Mouse (Mus musculus): Measurements from ENCODE around the gene 1110008P14Rik.

DNA sequence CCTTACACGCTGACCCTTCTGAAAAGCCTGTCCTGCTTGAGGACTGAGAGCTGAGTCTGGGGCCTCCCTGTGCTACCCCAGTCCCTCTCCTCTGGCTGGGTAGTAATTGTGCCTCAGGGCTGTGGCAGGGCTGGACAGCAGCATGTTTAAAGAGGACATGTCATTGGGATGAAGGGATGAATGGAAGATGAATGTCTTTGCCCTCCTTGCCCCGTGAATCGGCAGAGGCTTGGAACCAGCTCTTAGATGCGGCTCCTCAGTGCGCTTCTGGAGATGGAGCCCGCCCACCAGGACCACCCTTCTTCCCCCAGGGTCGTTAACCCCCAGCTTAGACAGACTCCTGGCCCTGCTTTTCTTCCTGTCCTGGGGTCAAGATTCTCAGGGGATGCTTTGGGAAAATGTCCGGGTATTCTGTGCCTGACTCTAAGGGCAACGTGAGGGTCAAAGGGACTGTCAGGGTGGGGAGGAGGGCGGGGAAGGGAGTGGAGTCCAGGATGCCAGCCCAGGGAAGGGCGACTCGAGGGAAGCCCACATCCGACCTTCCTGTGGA, 52.8 kb downstream of the 1110008P14Rik start:
- no peak for TF ChIP-seq CTCF (IDR thresholded peaks at IDR 0.05; ENCODE audit: low read depth)
- no peak for TF ChIP-seq EP300 (IDR thresholded peaks at IDR 0.05; ENCODE audit: low read depth)
